Mouse (Mus musculus): ENCODE measurements at regions not wholly inside any gene's neighbourhood (a gene's known extent, or its start where the extent isn't known, plus 50 kb on each side); places are given as distances from the start of the nearest gene placed in this dataset.

DNA sequence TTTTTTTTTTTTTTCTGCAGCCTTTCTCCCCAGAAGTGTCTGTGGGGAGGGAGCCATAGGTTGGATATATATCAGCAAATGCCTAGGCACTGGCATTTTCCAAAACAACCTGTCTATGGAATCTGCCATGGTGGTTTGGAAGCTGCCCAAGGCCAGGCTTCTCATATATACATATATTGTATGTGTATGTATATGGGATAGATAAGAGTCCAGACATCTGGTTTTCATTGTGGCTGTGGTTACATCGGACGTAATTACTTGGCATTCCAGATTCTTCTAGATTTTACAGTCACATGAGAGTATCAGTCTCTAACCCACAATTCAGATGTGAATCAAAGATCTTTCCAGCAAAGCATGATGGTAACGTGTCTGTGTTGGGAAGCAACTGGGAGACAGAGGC is 57.5 kb upstream of the Mylip start:
- TF ChIP-seq CTCF (IDR thresholded peaks at IDR 0.05; ENCODE audit: control insufficient read depth, insufficient read depth, low read length), result no peak
- TF ChIP-seq POLR2A (IDR thresholded peaks at IDR 0.05; ENCODE audit: borderline replicate concordance, control insufficient read depth, low read depth, low read length), result no peak
